Mouse (Mus musculus) myocyte (in vitro differentiated cells): ENCODE data around the gene Gltp. TPM values are rescaled to one million over a fixed set of nuclear protein-coding genes. Genes with fewer than 3 reads are reported as not detected.

Experiments used
- H3K27me3 ChIP-seq: one replicate; pipeline ENCODE4 v1.6.1; 2011; ENCODE audit not compliant: control insufficient read depth, insufficient read depth, insufficient read length
- H3K36me3 ChIP-seq: one replicate; pipeline ENCODE4 v1.6.1; 2011; ENCODE audit not compliant: control insufficient read depth, insufficient read depth
- H3K4me2 ChIP-seq: one replicate; pipeline ENCODE4 v1.6.1; 2011; ENCODE audit warnings: low read depth, control low read depth
- H3K4me3 ChIP-seq: one replicate; pipeline ENCODE4 v1.5.1; 2011; ENCODE audit warnings: mild to moderate bottlenecking, control low read depth, moderate library complexity
- H3K79me2 ChIP-seq: one replicate; pipeline ENCODE4 v1.6.1; 2011; ENCODE audit not compliant: control insufficient read depth, insufficient read depth
- H3ac ChIP-seq: one replicate; pipeline ENCODE4 v1.6.1; 2011; ENCODE audit not compliant: control insufficient read depth, insufficient read length
- CEBPB ChIP-seq: IDR thresholded peaks from 2 replicates; pipeline ENCODE4 v1.6.1; 2011; ENCODE audit warnings: mild to moderate bottlenecking, moderate library complexity; ENCODE audit not compliant: poor library complexity, insufficient read depth, severe bottlenecking
- E2F4 ChIP-seq: IDR thresholded peaks from one replicate; pipeline ENCODE4 v1.6.1; 2011; ENCODE audit warnings: mild to moderate bottlenecking, control low read depth, moderate library complexity; ENCODE audit not compliant: insufficient read depth
- MAX ChIP-seq: IDR thresholded peaks from one replicate; pipeline ENCODE4 v1.6.1; 2011; ENCODE audit warnings: low read depth, mild to moderate bottlenecking, control low read depth
- MYOD1 ChIP-seq, 3 experiments: IDR thresholded peaks; one replicate each; pipeline ENCODE4 v1.6.1; 2011; ENCODE audit warnings: control low read depth in 2 of 3, low read depth in 2 of 3, mild to moderate bottlenecking in 2 of 3, moderate library complexity in 1 of 3; ENCODE audit not compliant: insufficient read length in 2 of 3, control insufficient read depth in 1 of 3
- MYOG ChIP-seq, 3 experiments: IDR thresholded peaks; one replicate each; pipeline ENCODE4 v1.6.1; 2011; ENCODE audit warnings: control low read depth in 2 of 3, low read depth in 2 of 3, mild to moderate bottlenecking in 2 of 3; ENCODE audit not compliant: insufficient read length in 2 of 3, control insufficient read depth in 1 of 3, insufficient read depth in 1 of 3
- POLR2A ChIP-seq: IDR thresholded peaks from one replicate; pipeline ENCODE4 v1.6.1; 2011; ENCODE audit warnings: low read depth, mild to moderate bottlenecking, control low read depth, moderate library complexity; ENCODE audit not compliant: insufficient read length
- POLR2AphosphoS2 ChIP-seq: IDR thresholded peaks from one replicate; pipeline ENCODE4 v1.6.1; 2011; ENCODE audit warnings: low read depth, control low read depth; ENCODE audit not compliant: insufficient read length
- REST ChIP-seq: IDR thresholded peaks from one replicate; pipeline ENCODE4 v1.6.1; 2011; ENCODE audit warnings: mild to moderate bottlenecking, control low read depth, moderate library complexity; ENCODE audit not compliant: insufficient read depth, insufficient read length
- SRF ChIP-seq: IDR thresholded peaks from one replicate; pipeline ENCODE4 v1.6.1; 2011; ENCODE audit warnings: low read depth; ENCODE audit not compliant: control insufficient read depth, insufficient read length
- TCF12 ChIP-seq: IDR thresholded peaks from one replicate; pipeline ENCODE4 v1.6.1; 2011; ENCODE audit warnings: mild to moderate bottlenecking, control low read depth; ENCODE audit not compliant: poor library complexity, insufficient read depth, severe bottlenecking
- TCF3 ChIP-seq: IDR thresholded peaks from one replicate; pipeline ENCODE4 v1.6.1; 2011; ENCODE audit warnings: low read depth, control low read depth; ENCODE audit not compliant: insufficient read length
- USF1 ChIP-seq: IDR thresholded peaks from one replicate; pipeline ENCODE4 v1.6.1; 2011; ENCODE audit warnings: low read depth, mild to moderate bottlenecking, control low read depth, moderate library complexity
- polyA plus RNA-seq: library from polyadenylated mRNA; unstranded; fragments of >200 nt; fragmentation: generic; extraction: Trizol; gene quantifications from one replicate; pipeline ENCODE4 v1.2.1, GENCODE M21; 2012; ENCODE audit warnings: missing spikeins

Gltp gene
- polyA plus RNA-seq, 1 experiment: 45.2 TPM

- Histone ChIP-seq H3ac (no peak overlapping the region), H3K4me2 (no peak overlapping the region), H3K27me3 (no peaks in the 10 kb centered on the region), H3K4me3 (no peak overlapping the region), H3K79me2 (no peaks in the 10 kb centered on the region), H3K36me3 (no peaks in the 10 kb centered on the region)
- no peak for TF ChIP-seq REST
- TF ChIP-seq TCF12: no peak
- TF ChIP-seq SRF: no peak
- TF ChIP-seq MAX: no peak
These were observed 31.2 kb upstream of the Gltp start for GRCm38 (mm10) chr5:114721969-114722368.

- TF ChIP-seq USF1 (no peak), TCF3 (no peak), POLR2A (no peak), E2F4 (no peak), REST (no peak), MYOD1 (IDR thresholded peaks at IDR 0.05; ENCODE audit: control insufficient read depth in 1 of 3, insufficient read length in 2 of 3, low read depth in 2 of 3) (no peak), MYOG (IDR thresholded peaks at IDR 0.05; ENCODE audit: control insufficient read depth in 1 of 3, insufficient read depth in 1 of 3, insufficient read length in 2 of 3, low read depth in 2 of 3) (no peak), CEBPB (no peak), POLR2AphosphoS2 (no peak), MAX (no peak), SRF (no peak), TCF12 (no peak)
- Histone ChIP-seq H3K4me2 (no peak overlapping the region), H3K4me3 (no peak overlapping the region), H3K36me3 (no peaks in the 10 kb centered on the region), H3ac (no peak overlapping the region), H3K27me3 (no peaks in the 10 kb centered on the region), H3K79me2 (no peaks in the 10 kb centered on the region)
These were observed 30.0 kb upstream of the Gltp start for GRCm38 (mm10) chr5:114720784-114721183.

- no peak overlapping the region for H3ac ChIP-seq
- H3K4me2 ChIP-seq: no peak overlapping the region
- H3K79me2 ChIP-seq: no peaks in the 10 kb centered on the region
- no peaks in the 10 kb centered on the region for H3K36me3 ChIP-seq
- no peak for TF ChIP-seq E2F4
- no peak for TF ChIP-seq TCF3
- TF ChIP-seq REST: no peak
- no peak for TF ChIP-seq POLR2AphosphoS2
- TF ChIP-seq USF1: no peak
- no peak for TF ChIP-seq TCF12
- TF ChIP-seq MYOG (IDR thresholded peaks at IDR 0.05; ENCODE audit: control insufficient read depth in 1 of 3, insufficient read depth in 1 of 3, insufficient read length in 2 of 3, low read depth in 2 of 3): no peak
- TF ChIP-seq SRF: no peak
- no peak for TF ChIP-seq CEBPB
- no peak for TF ChIP-seq MYOD1 (IDR thresholded peaks at IDR 0.05; ENCODE audit: control insufficient read depth in 1 of 3, insufficient read length in 2 of 3, low read depth in 2 of 3)
- TF ChIP-seq POLR2A: no peak
- no peak overlapping the region for H3K4me3 ChIP-seq
- no peaks in the 10 kb centered on the region for H3K27me3 ChIP-seq
These were observed 29.1 kb upstream of the Gltp start for GRCm38 (mm10) chr5:114719928-114720270.

GRCm38 (mm10) chr5:114719003-114719927 is 28.5 kb upstream of the Gltp start:
- no peaks in the 10 kb centered on the region for H3K36me3 ChIP-seq
- no peak overlapping the region for H3K4me3 ChIP-seq
- H3ac ChIP-seq: no peak overlapping the region
- no peaks in the 10 kb centered on the region for H3K79me2 ChIP-seq
- H3K27me3 ChIP-seq: no peaks in the 10 kb centered on the region
- H3K4me2 ChIP-seq: no peak overlapping the region
- no peak for TF ChIP-seq POLR2AphosphoS2
- no peak for TF ChIP-seq MYOD1 (IDR thresholded peaks at IDR 0.05; ENCODE audit: control insufficient read depth in 1 of 3, insufficient read length in 2 of 3, low read depth in 2 of 3)
- no peak for TF ChIP-seq REST
- TF ChIP-seq USF1: no peak
- no peak for TF ChIP-seq TCF12
- no peak for TF ChIP-seq MYOG (IDR thresholded peaks at IDR 0.05; ENCODE audit: control insufficient read depth in 1 of 3, insufficient read depth in 1 of 3, insufficient read length in 2 of 3, low read depth in 2 of 3)
- no peak for TF ChIP-seq MAX
- no peak for TF ChIP-seq E2F4
- no peak for TF ChIP-seq TCF3

GRCm38 (mm10) chr5:114718483-114718882 is 27.7 kb upstream of the Gltp start:
- no peaks in the 10 kb centered on the region for H3K79me2 ChIP-seq
- H3K4me2 ChIP-seq: no peak overlapping the region
- H3K27me3 ChIP-seq: no peaks in the 10 kb centered on the region
- H3K4me3 ChIP-seq: no peak overlapping the region
- no peak overlapping the region for H3ac ChIP-seq
- TF ChIP-seq MYOD1 (IDR thresholded peaks at IDR 0.05; ENCODE audit: control insufficient read depth in 1 of 3, insufficient read length in 2 of 3, low read depth in 2 of 3) (peak in 2 of 3 experiments; percentile 3 to 37), CEBPB (no peak)
- no peaks in the 10 kb centered on the region for H3K36me3 ChIP-seq
